In the genomic region with DNA sequence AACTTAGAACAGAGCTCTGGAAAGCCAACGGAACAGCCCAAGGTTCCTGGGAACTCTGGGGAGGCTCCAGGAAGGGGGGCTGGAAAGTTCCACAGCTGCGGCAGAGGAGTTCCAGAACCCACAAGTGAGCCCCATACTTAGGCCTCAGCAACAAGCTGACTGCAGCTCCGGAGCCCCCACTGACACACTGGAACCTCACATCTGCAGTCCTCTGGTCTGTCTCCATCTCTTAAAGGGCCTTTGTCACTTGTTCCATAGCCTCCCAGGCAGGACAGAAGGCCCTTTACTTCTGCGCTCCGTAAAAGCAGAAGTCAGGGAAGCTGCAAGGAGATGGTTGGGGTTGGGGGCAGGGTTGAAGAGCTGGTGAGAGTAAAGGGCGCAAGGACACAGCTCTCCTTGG, we compare ENCODE assay signal across 10 mouse cellular contexts. TPM values are rescaled to one million over a fixed set of nuclear protein-coding genes. Genes with fewer than 3 reads are reported as not detected.
DNase-seq lines count a peak whose midpoint lies in the region; ATAC-seq lines count a peak whose summit lies in the region.
"Had no signal": no experiment of that assay in that cellular context is flagged by ENCODE, and none has a peak within 500 bp of the region (broad histone marks: within the 10 kb centered on the region; RNA-seq: fewer than 3 reads in every experiment).

No protein-coding gene starts in this region.

- 34% methylated on average over 6 of the region's 6 CpGs for whole genome bisulfite sequencing in heart, embryonic 14.5 days
- WGBS in intestine, embryonic 15.5 days, result 34% methylated on average over 6 of the region's 6 CpGs

- H3K4me1 ChIP-seq in heart, embryonic 14.5 days (ENCODE audit: control insufficient read depth in 2 of 2, insufficient read depth in 2 of 2, low read length in 2 of 2), result peaks cover 62 to 89% of the 10 kb centered on the region in 2 experiments
- H3K4me1 ChIP-seq in intestine, embryonic 15.5 days (replicated peaks), result peaks cover 40% of the 10 kb centered on the region

- intact Hi-C loops in heart, postnatal 14 days (cut with DNase I), result no loop called here

- no peak for DNase-seq in heart, postnatal 14 days
- peak; percentile 51 to 61 for DNase-seq in right cerebral cortex, postnatal 10 days (ENCODE audit: low spot score in 2 of 2)
- no peak for DNase-seq in right cerebral cortex, postnatal 25 days
- peak; percentile 44 for DNase-seq in testis, postnatal 14 days (ENCODE audit: low spot score)
- DNase-seq in cerebellum, postnatal 25 days, result no peak

- H3K9ac ChIP-seq in heart, embryonic 14.5 days (ENCODE audit: low read length), result peak overlapping the region; percentile 39; the same call in 1 of the 2 replicates
- no peak overlapping the region for H3K9ac ChIP-seq in intestine, embryonic 15.5 days

- no peak for ATAC-seq in heart, embryonic 14.5 days (ENCODE audit: insufficient number of reproducible peaks, insufficient read depth, low FRiP score, low read depth)
- ATAC-seq in intestine, embryonic 15.5 days, result peak; percentile 19; the same call in 1 of the 2 replicates
- no peak for ATAC-seq in erythroid progenitor cell, adult 5-6 weeks (replicated peaks; ENCODE audit: low FRiP score, poor library complexity, severe bottlenecking)

- H3K36me3 ChIP-seq in heart, embryonic 14.5 days (ENCODE audit: control insufficient read depth, insufficient read depth, low read length), result peaks cover 29% of the 10 kb centered on the region
- no peaks in the 10 kb centered on the region for H3K36me3 ChIP-seq in intestine, embryonic 15.5 days

- H3K9me3 ChIP-seq in heart, embryonic 14.5 days (ENCODE audit: control insufficient read depth, low read length), result no peaks in the 10 kb centered on the region
- no peaks in the 10 kb centered on the region for H3K9me3 ChIP-seq in intestine, embryonic 15.5 days

- H3K4me2 ChIP-seq in heart, embryonic 14.5 days (ENCODE audit: low read length), result peak overlapping the region; percentile 36
- H3K4me2 ChIP-seq in intestine, embryonic 15.5 days (replicated peaks), result peak overlapping the region; percentile 39

- H3K4me3 ChIP-seq in heart, embryonic 14.5 days (ENCODE audit: control insufficient read depth in 1 of 2, insufficient read depth in 1 of 2, low read depth in 1 of 2, low read length in 2 of 2), result no peak overlapping the region
- H3K4me3 ChIP-seq in intestine, embryonic 15.5 days (replicated peaks), result no peak overlapping the region
- H3K4me3 ChIP-seq: myocyte had no signal

- H3K27me3 ChIP-seq in heart, embryonic 14.5 days (ENCODE audit: control insufficient read depth, insufficient read depth, low read length), result no peaks in the 10 kb centered on the region
- H3K27me3 ChIP-seq in intestine, embryonic 15.5 days (replicated peaks), result no peaks in the 10 kb centered on the region

- H3K27ac ChIP-seq in heart, embryonic 14.5 days (replicated peaks in 1 of 2; ENCODE audit: control insufficient read depth in 1 of 2, insufficient read depth in 1 of 2, low read depth in 2 of 2, low read length in 2 of 2), result peak overlapping the region; percentile 1 to 72; a peak in 3 of 4 replicates
- peak overlapping the region; percentile 89 for H3K27ac ChIP-seq in intestine, embryonic 15.5 days

RNA-seq across cellular contexts. Expression of gene Creb3l2, which starts 23.0 kb away (rescaled TPM):
- polyA plus RNA-seq in heart, embryonic 14.5 days (2014; fragmentation: Nextera tagmentation; extraction: Ambion mirVana), result 36.8 and 39.9 TPM in 2 replicates
- total RNA-seq in heart, postnatal 14 days (2021), result 10 to 100 TPM; 27.4 to 29.5 TPM
- 15.6 and 15.8 TPM in 2 replicates for polyA plus RNA-seq in intestine, embryonic 15.5 days (2015; fragmentation: Nextera tagmentation; extraction: Ambion mirVana)
- total RNA-seq in erythroid progenitor cell, adult 5-6 weeks (2015; ENCODE audit: low replicate concordance), result 1.7 and 4.7 TPM in 2 replicates
- 0.38 and 1.4 TPM in 2 replicates for total RNA-seq in erythroid progenitor cell, adult 5-6 weeks (2017; ENCODE audit: low replicate concordance)
- total RNA-seq: MEL had no signal

Comparison
In these comparisons a context has a peak if more than half of its experiments do, and no peak if none do; other contexts are left out.
1. DNase-seq: peak in right cerebral cortex, postnatal 10 days (2 of 2) and testis, postnatal 14 days (single experiment); none in heart, postnatal 14 days (0 of 2), right cerebral cortex, postnatal 25 days (single experiment) and cerebellum, postnatal 25 days (0 of 2).
2. RNA of gene Creb3l2, which starts 23.0 kb away (total RNA-seq): 27.4 to 29.5 TPM in heart, postnatal 14 days; 0.38 to 4.7 TPM in erythroid progenitor cell, adult 5-6 weeks; every median in the first group is over 4 times any median in the second.